Mouse (Mus musculus): Measurements from ENCODE around the gene Pi4kb. TPM values are rescaled to one million over a fixed set of nuclear protein-coding genes. Genes with fewer than 3 reads are reported as not detected.

Gene Pi4kb
- polyA plus RNA-seq, 1 experiment from 2014 or later: 20.7 TPM

GRCm38 (mm10) chr3:95002569-95002968 is 28.0 kb downstream of the Pi4kb start:
- Histone ChIP-seq H3K27me3 (ENCODE audit: insufficient read depth, low read length) (no peaks in the 10 kb centered on the region), H3K4me2 (ENCODE audit: low read length) (no peak overlapping the region), H3K4me1 (replicated peaks; ENCODE audit: insufficient read depth, low read length) (no peaks in the 10 kb centered on the region), H3K36me3 (ENCODE audit: insufficient read depth, low read length) (peaks cover 45% of the 10 kb centered on the region), H3K9me3 (replicated peaks; ENCODE audit: low read length) (no peaks in the 10 kb centered on the region), H3K4me3 (replicated peaks; ENCODE audit: low read depth, low read length) (no peak overlapping the region), H3K9ac (ENCODE audit: low read depth, low read length) (no peak overlapping the region), H3K27ac (no peak overlapping the region)
- ATAC-seq (replicated peaks; ENCODE audit: low FRiP score, low read depth): no peak
- no peak for DNase-seq (ENCODE audit: low spot score)
- WGBS: 74% methylated on average over 4 of the region's 4 CpGs
- no peak for TF ChIP-seq CTCF (IDR thresholded peaks at IDR 0.05; ENCODE audit: low read depth)

DNA sequence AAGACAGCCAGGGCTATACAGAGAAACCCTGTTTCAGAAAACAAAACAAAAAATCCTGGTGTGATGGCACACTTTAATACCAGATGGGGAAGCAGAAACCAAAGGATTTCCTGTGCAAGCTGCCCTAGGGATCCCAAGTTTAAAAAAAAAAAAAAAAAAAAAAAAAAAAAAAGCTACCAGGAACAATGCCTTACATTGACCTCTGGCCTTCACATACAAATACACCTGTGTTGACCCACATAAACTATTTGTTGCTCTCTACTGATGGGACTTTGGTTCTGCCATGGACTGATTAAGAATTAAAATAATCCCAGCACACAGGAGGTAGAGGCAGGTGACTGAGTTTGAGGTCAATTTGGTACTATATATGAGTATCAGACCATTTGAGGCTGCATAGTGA is 28.7 kb downstream of the Pi4kb start:
- no peaks in the 10 kb centered on the region for H3K4me1 ChIP-seq (replicated peaks; ENCODE audit: insufficient read depth, low read length)
- no peak overlapping the region for H3K4me3 ChIP-seq (replicated peaks; ENCODE audit: low read depth, low read length)
- no peak overlapping the region for H3K4me2 ChIP-seq (ENCODE audit: low read length)
- TF ChIP-seq CTCF (IDR thresholded peaks at IDR 0.05; ENCODE audit: low read depth): no peak
- H3K27me3 ChIP-seq (ENCODE audit: insufficient read depth, low read length): no peaks in the 10 kb centered on the region
- H3K9me3 ChIP-seq (replicated peaks; ENCODE audit: low read length): no peaks in the 10 kb centered on the region
- H3K27ac ChIP-seq: no peak overlapping the region
- ATAC-seq (replicated peaks; ENCODE audit: low FRiP score, low read depth) (no peak), DNase-seq (ENCODE audit: low spot score) (no peak)
- H3K36me3 ChIP-seq (ENCODE audit: insufficient read depth, low read length): peaks cover 45% of the 10 kb centered on the region
- H3K9ac ChIP-seq (ENCODE audit: low read depth, low read length): no peak overlapping the region

GRCm38 (mm10) chr3:95005651-95006050 is 31.1 kb downstream of the Pi4kb start:
- DNase-seq (ENCODE audit: low spot score): no peak
- Histone ChIP-seq H3K4me3 (replicated peaks; ENCODE audit: low read depth, low read length) (no peak overlapping the region), H3K4me1 (replicated peaks; ENCODE audit: insufficient read depth, low read length) (no peaks in the 10 kb centered on the region), H3K9me3 (replicated peaks; ENCODE audit: low read length) (no peaks in the 10 kb centered on the region), H3K9ac (ENCODE audit: low read depth, low read length) (no peak overlapping the region), H3K27ac (no peak overlapping the region), H3K27me3 (ENCODE audit: insufficient read depth, low read length) (no peaks in the 10 kb centered on the region), H3K36me3 (ENCODE audit: insufficient read depth, low read length) (peaks cover 55% of the 10 kb centered on the region), H3K4me2 (ENCODE audit: low read length) (no peak overlapping the region)
- ATAC-seq (replicated peaks; ENCODE audit: low FRiP score, low read depth): no peak
- WGBS: 91% methylated on average over 3 of the region's 3 CpGs
- no peak for TF ChIP-seq CTCF (IDR thresholded peaks at IDR 0.05; ENCODE audit: low read depth)

DNA sequence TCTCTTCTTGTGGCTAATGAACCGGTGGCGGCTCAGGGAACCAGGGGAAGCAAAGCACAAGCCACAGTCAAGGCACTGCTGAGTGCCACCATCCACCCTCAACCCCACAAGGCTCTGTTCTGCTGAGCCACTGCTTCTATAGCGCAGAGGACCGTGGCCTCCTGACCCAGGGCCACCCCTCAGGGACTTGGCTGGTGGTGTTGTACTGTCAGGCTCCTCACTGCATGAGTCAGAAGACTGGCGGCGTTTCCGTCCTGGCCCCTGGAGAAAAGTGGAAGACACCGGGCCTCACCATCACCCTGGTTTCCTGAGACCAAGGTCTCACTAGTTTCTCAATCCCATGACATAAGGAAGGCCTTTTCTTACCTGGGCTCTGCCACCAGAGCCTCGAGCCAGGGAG is 33.2 kb downstream of the Pi4kb start:
- Histone ChIP-seq H3K27ac (no peak overlapping the region), H3K4me2 (ENCODE audit: low read length) (no peak overlapping the region), H3K4me3 (replicated peaks; ENCODE audit: low read depth, low read length) (no peak overlapping the region), H3K36me3 (ENCODE audit: insufficient read depth, low read length) (peaks cover 70% of the 10 kb centered on the region), H3K27me3 (ENCODE audit: insufficient read depth, low read length) (no peaks in the 10 kb centered on the region), H3K4me1 (replicated peaks; ENCODE audit: insufficient read depth, low read length) (no peaks in the 10 kb centered on the region), H3K9ac (ENCODE audit: low read depth, low read length) (no peak overlapping the region), H3K9me3 (replicated peaks; ENCODE audit: low read length) (no peaks in the 10 kb centered on the region)
- ATAC-seq (replicated peaks; ENCODE audit: low FRiP score, low read depth): no peak
- TF ChIP-seq CTCF (IDR thresholded peaks at IDR 0.05; ENCODE audit: low read depth): no peak
- no peak for DNase-seq (ENCODE audit: low spot score)
- WGBS: 85% methylated on average over 9 of the region's 9 CpGs

DNA sequence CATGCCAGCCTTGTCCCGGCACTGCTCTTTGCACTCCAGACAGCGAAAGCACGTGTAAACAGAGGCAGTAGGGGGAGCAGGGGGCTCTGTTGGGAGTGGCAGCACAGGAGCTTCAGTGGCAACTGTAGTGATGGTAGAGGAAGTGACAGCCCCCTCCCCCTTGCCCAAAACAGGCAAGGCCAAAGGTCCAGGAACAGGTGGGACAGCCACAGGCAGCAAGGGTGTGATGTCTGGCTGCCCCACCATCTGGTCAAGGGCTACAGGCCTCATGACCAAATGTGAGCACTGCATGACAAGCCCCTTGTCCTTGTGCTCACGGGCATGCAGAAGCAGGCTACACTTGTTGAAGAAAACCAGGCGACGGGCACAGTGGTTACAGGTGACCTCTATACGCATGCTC is 35.9 kb downstream of the Pi4kb start:
- ATAC-seq (replicated peaks; ENCODE audit: low FRiP score, low read depth) (no peak), DNase-seq (ENCODE audit: low spot score) (no peak)
- Histone ChIP-seq H3K4me3 (replicated peaks; ENCODE audit: low read depth, low read length) (no peak overlapping the region), H3K27me3 (ENCODE audit: insufficient read depth, low read length) (no peaks in the 10 kb centered on the region), H3K9me3 (replicated peaks; ENCODE audit: low read length) (no peaks in the 10 kb centered on the region), H3K9ac (ENCODE audit: low read depth, low read length) (no peak overlapping the region), H3K36me3 (ENCODE audit: insufficient read depth, low read length) (peaks cover 65% of the 10 kb centered on the region), H3K4me2 (ENCODE audit: low read length) (no peak overlapping the region), H3K27ac (no peak overlapping the region), H3K4me1 (replicated peaks; ENCODE audit: insufficient read depth, low read length) (0 out of 2 replicates have a peak, but pooled peaks cover 10% of the 10 kb centered on the region)
- WGBS: 82% methylated on average over 7 of the region's 7 CpGs
- no peak for TF ChIP-seq CTCF (IDR thresholded peaks at IDR 0.05; ENCODE audit: low read depth)

DNA sequence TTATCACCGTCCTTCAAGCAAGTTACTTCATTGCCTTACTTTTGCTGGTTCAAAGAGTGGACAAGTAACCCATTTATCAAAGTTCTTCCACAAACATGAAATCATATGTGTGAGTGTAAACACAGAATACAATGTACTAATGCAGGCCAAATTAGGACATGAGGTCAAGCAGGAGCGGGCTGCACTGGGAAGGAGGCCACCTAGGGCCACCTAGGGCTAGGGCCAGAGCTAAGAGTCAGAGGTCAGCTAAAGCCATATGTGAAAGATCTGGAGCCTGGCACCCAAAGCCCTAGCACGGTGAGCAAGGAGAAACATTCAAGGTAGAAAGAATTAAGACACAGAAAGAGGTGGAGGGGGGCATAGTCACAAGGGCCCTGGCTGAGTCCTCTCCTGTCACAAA is 38.5 kb downstream of the Pi4kb start:
- whole genome bisulfite sequencing: 86% methylated on average over 3 of the region's 3 CpGs
- Histone ChIP-seq H3K9me3 (replicated peaks; ENCODE audit: low read length) (no peaks in the 10 kb centered on the region), H3K27me3 (ENCODE audit: insufficient read depth, low read length) (no peaks in the 10 kb centered on the region), H3K9ac (ENCODE audit: low read depth, low read length) (no peak overlapping the region), H3K4me3 (replicated peaks; ENCODE audit: low read depth, low read length) (no peak overlapping the region), H3K4me2 (ENCODE audit: low read length) (0 out of 2 replicates have a peak overlapping the region, but pooled peaks have one; percentile 79), H3K4me1 (replicated peaks; ENCODE audit: insufficient read depth, low read length) (0 out of 2 replicates have a peak, but pooled peaks cover 10% of the 10 kb centered on the region), H3K27ac (no peak overlapping the region), H3K36me3 (ENCODE audit: insufficient read depth, low read length) (peaks cover 39% of the 10 kb centered on the region)
- DNase-seq (ENCODE audit: low spot score): no peak
- TF ChIP-seq CTCF (IDR thresholded peaks at IDR 0.05; ENCODE audit: low read depth): no peak
- ATAC-seq (replicated peaks; ENCODE audit: low FRiP score, low read depth): no peak

Measured in kidney, postnatal 0 days (tissue).